Mouse (Mus musculus) thymus, postnatal 36 days (tissue): Measurements from ENCODE around the gene Slc29a4.

Source experiments
- DNase-seq, 2 experiments: peaks; one replicate each; pipeline ENCODE4 v3.0.0; 2022; ENCODE audit warnings: mixed read lengths in 2 of 2

Gene Slc29a4

DNA sequence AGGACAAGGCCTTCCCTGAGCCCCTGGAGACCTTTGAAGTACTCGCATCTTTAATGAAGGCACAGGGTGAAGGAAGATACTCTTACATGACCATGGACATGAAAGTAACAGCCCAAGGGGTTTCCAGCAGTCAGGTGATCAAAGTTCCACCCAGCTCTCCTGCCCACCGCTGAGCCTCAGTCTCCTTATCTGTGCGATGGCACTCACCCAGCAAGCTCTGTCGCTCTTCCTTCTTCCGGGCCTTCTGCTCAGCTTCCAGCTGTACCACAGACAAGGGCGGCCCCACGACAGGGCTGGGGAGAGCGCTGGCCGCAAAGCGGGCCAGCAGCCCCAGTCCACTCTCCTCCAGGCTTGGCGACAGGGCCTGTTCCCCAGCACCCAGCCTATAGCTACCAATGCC is 57.9 kb downstream of the Slc29a4 start:
- no peak for DNase-seq

GRCm38 (mm10) chr5:142752241-142752640 is 59.9 kb downstream of the Slc29a4 start:
- DNase-seq, result no peak

GRCm38 (mm10) chr5:142759786-142760185 is 67.5 kb downstream of the Slc29a4 start:
- no peak for DNase-seq

- no peak for DNase-seq
These were observed 69.1 kb downstream of the Slc29a4 start for GRCm38 (mm10) chr5:142761326-142761983.

DNA sequence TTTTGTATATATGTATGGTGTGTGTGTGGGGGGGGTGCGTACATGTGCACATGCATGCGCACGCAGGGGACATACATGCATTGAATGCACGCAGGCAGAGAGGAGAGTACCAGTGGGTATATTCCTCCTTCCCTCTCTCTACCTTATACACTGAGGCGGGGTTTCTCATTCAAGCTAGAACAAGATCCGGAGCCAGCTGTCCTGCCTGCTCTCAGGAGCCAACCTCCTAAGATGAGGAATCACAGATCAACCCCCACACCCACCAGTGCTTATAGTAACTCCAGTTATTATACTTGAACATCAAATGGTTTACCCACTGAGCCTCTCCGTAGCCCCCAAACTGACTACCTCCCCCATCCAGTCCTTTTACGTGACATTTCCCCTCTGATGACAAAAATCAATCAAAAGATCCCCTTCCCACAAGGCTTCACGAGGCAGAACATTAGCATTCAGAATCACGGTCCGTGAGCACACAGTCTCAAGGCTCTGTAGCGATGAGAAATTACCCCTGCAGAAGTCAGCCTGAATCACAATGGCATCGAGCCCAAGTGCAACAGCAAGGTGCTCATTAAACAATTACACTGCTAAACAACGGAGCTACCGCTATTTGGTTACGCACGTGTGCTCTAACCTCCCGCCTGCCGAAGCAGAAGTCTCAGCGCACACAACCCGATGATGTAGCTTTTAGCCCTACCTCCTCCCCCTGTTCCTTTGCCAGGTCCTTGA is 69.9 kb downstream of the Slc29a4 start:
- no peak for DNase-seq

DNA sequence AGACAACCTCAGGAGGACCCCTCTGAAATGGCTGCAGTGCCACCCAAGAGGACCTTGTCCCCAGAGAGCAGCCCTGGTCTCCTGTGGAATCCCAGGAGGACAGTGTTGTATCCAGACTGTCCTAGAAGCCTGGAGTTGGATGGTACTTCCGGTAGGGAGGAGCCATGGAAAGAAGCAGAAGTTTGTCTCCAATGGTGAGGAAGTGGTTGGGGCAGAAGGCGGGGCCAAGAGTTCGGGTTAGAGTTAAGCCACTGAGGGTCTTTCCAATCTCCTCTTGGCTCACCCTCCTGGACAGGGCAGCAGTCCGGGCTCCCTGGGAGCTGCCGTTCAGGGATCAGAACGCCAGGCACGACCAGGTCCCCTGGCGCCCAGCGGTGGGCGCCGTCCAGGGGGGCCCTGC is 72.0 kb downstream of the Slc29a4 start:
- DNase-seq, result no peak

- DNase-seq, result no peak
These were observed 72.6 kb downstream of the Slc29a4 start for GRCm38 (mm10) chr5:142764889-142765288.

DNA sequence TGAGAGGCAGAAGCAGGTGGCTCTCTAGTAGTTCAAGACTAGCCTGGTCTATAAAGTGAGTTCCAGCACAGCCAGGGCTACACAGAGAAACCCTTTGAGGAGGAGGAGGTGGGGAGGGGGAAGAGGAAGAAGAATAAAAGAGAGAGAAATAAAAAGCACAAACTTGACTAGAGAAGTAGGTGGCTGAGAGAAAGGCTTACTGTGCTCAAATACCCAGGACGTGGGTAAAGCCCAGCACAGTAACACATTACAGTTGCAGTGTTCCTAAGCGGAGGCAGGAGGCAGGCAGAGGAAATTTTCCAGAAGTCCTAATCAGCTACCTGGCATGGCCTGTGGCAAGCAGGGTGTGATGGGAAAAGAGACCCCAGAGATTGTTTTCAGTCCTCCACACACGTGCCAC is 74.4 kb downstream of the Slc29a4 start:
- DNase-seq, result no peak

DNA sequence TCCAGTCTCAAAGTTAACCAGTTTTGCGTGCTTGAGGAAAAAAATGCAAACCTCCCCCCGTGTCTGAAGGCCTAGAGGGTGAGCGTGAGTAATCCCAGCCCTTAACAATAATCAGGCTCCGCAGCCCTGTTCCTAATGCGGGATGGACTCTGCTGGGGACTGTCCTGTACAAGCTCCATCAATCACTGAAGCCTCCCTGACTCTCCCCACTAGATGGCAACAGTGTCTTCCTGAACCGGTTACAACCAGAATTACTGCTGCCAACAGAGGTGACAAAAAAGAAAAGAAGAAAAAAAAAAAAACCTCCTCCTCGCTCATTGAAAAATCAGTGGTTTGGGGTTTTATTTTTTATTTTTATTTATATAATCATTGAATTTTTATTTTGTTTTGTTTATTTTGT is 75.6 kb downstream of the Slc29a4 start:
- peak; percentile 49 to 51 for DNase-seq

DNA sequence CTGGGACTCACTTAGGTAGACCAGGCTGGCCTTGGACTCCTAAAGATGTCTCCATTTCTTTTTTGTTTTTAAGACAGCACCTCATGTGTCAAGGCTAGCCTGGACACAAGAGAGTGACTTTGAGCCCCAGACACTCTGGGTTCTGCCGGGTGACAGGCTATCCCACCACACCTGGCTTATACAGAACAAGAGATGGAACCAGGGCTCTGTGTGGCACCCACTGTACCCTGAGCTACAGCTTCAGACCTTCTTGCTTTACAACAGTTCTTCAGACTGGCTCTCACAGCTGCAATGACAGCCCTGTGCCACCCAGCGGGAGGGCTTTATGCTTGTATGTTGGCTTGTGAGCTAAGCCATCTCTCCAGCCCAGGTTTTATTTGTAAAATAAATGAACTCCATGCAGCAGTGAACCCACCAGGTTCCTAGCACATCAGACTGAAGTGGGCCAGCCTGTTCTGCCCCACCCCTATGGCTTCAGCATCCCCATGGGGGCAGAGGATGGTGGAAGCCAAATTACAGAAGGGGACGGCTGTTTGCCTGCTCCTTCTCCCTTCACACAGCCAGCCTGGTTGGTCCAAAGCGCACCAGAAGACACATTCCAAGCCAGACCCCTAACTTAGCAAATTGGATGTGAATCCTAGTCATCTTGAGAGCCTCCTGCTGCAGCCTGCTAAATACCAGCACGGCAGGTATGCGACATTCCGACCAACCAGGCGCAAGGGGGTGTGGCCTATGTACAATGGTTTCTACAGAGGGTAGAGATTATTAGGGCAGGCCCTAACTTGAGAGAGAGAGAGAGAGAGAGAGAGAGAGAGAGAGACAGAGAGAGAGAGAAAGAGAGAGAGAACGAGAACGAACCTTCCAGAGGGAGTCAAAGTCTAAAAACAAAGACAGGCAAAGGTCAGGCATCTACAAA is 76.3 kb downstream of the Slc29a4 start:
- DNase-seq, result no peak

GRCm38 (mm10) chr5:142769641-142770040 is 77.3 kb downstream of the Slc29a4 start:
- no peak for DNase-seq

- no peak for DNase-seq
These were observed 78.7 kb downstream of the Slc29a4 start for GRCm38 (mm10) chr5:142771034-142771433.

DNA sequence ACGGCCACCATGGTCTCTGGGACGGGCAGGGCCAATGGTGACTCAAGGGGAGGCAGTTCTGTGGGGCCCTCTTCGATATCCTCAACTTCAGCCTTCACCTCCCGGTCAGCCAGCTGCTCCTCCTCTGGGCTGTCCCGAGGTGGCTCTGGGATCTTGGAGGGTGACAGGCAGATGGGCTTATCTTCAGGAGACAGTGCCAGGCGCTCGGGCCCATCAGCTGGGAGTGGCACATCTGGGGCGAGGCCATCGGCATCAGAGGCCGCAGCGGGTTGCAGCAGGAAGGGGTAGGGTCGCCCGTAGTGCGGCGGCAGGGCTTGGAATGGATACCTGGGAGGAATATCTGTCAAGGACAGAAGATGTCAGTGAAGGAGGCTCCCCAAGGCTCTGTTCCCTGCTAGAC is 79.7 kb downstream of the Slc29a4 start:
- no peak for DNase-seq
